Mouse (Mus musculus): ENCODE data around the gene Ftl1-ps1. TPM values are rescaled to one million over a fixed set of nuclear protein-coding genes. Genes with fewer than 3 reads are reported as not detected.

Gene Ftl1-ps1
- polyA plus RNA-seq (2012; rRNA removed) (43.4 and 91.5 TPM in 2 replicates), polyA plus RNA-seq (2014; fragmentation: Nextera tagmentation; extraction: Ambion mirVana) (86.3 and 88.3 TPM in 2 replicates)

DNA sequence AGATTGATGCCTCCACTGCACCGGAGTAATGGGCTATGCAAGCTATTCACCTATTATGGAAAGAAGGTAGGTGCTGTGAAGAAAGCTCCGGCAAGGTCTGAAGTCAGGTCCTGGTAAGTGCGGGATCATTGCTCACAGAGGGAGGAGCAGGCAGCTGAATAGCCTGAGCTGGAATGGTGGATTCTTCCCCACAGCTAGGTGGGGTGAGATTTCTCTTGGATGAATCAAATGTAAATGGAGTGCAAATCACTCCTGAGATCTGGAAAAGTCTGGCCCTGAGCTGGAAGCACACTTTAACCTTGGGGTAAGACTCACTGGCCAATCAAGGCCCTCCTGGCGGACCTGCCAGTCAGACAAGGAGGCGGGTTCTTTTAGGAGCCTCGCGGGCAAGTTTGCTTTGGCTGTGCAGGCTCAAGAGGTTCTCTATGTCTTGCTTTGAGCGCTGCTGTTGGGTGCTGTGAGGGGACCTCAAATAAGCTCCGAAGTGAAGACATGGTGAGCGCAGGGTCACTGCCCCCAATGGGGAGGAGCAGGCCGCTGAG lies at the start of gene Ftl1-ps1:
Gene Ftl1-ps1, plus strand, starts transcription at position 397 of the 542 bp plus-strand sequence.
- no peaks in the 10 kb centered on the region for H3K4me1 ChIP-seq (replicated peaks; ENCODE audit: control insufficient read depth in 2 of 2, insufficient read depth in 2 of 2, low read length in 1 of 2)
- ATAC-seq (ENCODE audit: insufficient read depth) (no peak), DNase-seq (ENCODE audit: low read depth in 3 of 3, low spot score in 3 of 3) (no peak)
- no peaks in the 10 kb centered on the region for H3K9me3 ChIP-seq (ENCODE audit: control insufficient read depth, low read length)
- H3K9ac ChIP-seq (replicated peaks), result no peak within 1 kb of the TSS
- no peaks in the 10 kb centered on the region for H3K36me3 ChIP-seq (replicated peaks; ENCODE audit: control insufficient read depth, insufficient read depth, low read depth)
- no peaks in the 10 kb centered on the region for H3K27me3 ChIP-seq (ENCODE audit: control insufficient read depth, insufficient read depth, low read length)
- no peak within 1 kb of the TSS for H3K4me2 ChIP-seq (ENCODE audit: low read depth)
- no peak within 1 kb of the TSS for H3K27ac ChIP-seq
- WGBS (ENCODE audit: insufficient replicate concordance), result 22% methylated on average over 11 of the region's 11 CpGs
- H3K4me3 ChIP-seq (ENCODE audit: insufficient read depth in 1 of 2, low read depth in 2 of 2, low read length in 2 of 2), result no peak within 1 kb of the TSS
- TF ChIP-seq EP300 (IDR thresholded peaks at IDR 0.05; ENCODE audit: low read depth), result no peak

DNA sequence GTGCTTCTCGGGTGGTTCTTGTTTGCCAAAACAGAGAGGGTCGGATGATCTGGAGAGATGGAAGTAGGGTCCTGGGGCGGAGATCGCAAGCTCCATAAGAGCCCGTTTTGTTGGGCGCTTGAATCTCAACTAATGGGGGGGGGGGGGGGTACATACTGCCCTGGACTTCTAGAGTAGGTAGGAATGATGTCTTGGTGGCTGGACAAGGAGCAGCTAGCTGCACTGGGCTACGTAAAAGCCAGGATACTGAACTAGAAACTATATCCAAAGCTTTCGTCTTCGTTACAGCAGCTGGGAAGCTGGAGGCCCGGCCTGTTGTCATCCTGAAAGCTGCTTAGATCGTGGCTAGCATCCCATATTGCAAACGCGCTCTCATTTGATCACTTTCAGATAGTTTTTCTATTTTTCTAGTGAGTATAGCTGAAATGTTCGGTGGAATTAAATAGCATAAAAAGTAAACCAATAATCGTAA lies 49.0 kb upstream of the Ftl1-ps1 start:
- Histone ChIP-seq H3K36me3 (replicated peaks; ENCODE audit: control insufficient read depth, insufficient read depth, low read depth) (peaks cover 2% of the 10 kb centered on the region), H3K4me2 (ENCODE audit: low read depth) (peak overlapping the region; percentile 83), H3K27me3 (ENCODE audit: control insufficient read depth, insufficient read depth, low read length) (no peaks in the 10 kb centered on the region), H3K27ac (peak overlapping the region; percentile 20; the same call in 1 of the 2 replicates), H3K4me1 (replicated peaks; ENCODE audit: control insufficient read depth in 2 of 2, insufficient read depth in 2 of 2, low read length in 1 of 2) (peaks cover 3 to 5% of the 10 kb centered on the region in 2 experiments; a peak in 3 of 4 replicates), H3K9ac (replicated peaks) (peak overlapping the region; percentile 93), H3K9me3 (ENCODE audit: control insufficient read depth, low read length) (no peaks in the 10 kb centered on the region), H3K4me3 (ENCODE audit: insufficient read depth in 1 of 2, low read depth in 2 of 2, low read length in 2 of 2) (peak overlapping the region; percentile 83 to 88)
- ATAC-seq (ENCODE audit: insufficient read depth) (peak; percentile 55), DNase-seq (ENCODE audit: low read depth in 3 of 3, low spot score in 3 of 3) (peak in 2 of 3 experiments; percentile 9 to 14)
- TF ChIP-seq EP300 (IDR thresholded peaks at IDR 0.05; ENCODE audit: low read depth) (no peak), CTCF (IDR thresholded peaks at IDR 0.05; ENCODE audit: low read depth) (no peak)
- WGBS (ENCODE audit: insufficient replicate concordance), result under 1% methylated on average over 15 of the region's 15 CpGs

DNA sequence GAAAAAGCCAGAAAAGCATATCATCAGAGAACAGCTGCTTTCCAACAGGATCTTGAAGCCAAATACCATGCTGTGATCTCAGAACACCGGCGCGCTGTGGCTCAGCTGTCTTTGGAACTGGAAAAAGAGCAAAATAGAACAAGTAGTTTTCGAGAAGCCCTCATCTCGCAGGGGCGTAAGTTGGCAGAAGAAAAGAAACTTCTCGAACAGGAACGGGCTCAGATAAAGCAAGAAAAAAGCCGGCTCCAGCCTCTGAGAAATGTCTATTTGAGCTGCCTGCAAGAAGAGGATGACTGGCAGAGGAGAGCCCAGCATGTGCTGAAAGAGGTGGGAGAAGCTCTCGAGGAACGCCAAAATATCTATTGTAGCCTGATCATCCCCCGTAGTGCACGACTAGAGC lies 43.0 kb upstream of the Ftl1-ps1 start:
- Histone ChIP-seq H3K27ac (no peak overlapping the region), H3K9me3 (ENCODE audit: control insufficient read depth, low read length) (no peaks in the 10 kb centered on the region), H3K9ac (replicated peaks) (no peak overlapping the region), H3K4me1 (replicated peaks; ENCODE audit: control insufficient read depth in 2 of 2, insufficient read depth in 2 of 2, low read length in 1 of 2) (no peaks in the 10 kb centered on the region), H3K36me3 (replicated peaks; ENCODE audit: control insufficient read depth, insufficient read depth, low read depth) (peaks cover 30% of the 10 kb centered on the region), H3K27me3 (ENCODE audit: control insufficient read depth, insufficient read depth, low read length) (no peaks in the 10 kb centered on the region), H3K4me2 (ENCODE audit: low read depth) (no peak overlapping the region), H3K4me3 (ENCODE audit: insufficient read depth in 1 of 2, low read depth in 2 of 2, low read length in 2 of 2) (no peak overlapping the region)
- TF ChIP-seq CTCF (IDR thresholded peaks at IDR 0.05; ENCODE audit: low read depth) (no peak), EP300 (IDR thresholded peaks at IDR 0.05; ENCODE audit: low read depth) (no peak)
- no peak for DNase-seq (ENCODE audit: low read depth in 3 of 3, low spot score in 3 of 3)
- no peak for ATAC-seq (ENCODE audit: insufficient read depth)
- WGBS (ENCODE audit: insufficient replicate concordance), result 89% methylated on average over 13 of the region's 13 CpGs

DNA sequence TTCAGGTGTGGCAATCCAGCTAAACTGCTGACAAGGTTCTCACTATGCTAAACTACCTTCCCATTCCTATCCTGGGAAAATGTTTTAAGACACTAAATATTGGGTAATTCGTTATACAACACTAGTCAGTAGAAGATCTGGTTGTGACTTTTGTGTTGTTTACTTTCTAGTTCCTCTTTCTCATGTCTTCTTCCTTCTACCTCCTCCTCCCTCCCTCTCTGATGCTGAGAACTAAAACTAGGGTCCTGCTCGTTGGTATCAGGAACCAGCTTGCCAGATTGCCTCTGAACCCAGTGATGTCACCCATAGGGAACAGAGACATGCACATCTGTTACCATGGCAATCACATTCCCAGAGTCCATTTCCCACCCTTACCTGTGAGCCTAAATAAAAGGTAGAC lies 37.3 kb upstream of the Ftl1-ps1 start:
- no peak for ATAC-seq (ENCODE audit: insufficient read depth)
- H3K9ac ChIP-seq (replicated peaks), result no peak overlapping the region
- 37% methylated on average over 2 of the region's 2 CpGs for WGBS (ENCODE audit: insufficient replicate concordance)

DNA sequence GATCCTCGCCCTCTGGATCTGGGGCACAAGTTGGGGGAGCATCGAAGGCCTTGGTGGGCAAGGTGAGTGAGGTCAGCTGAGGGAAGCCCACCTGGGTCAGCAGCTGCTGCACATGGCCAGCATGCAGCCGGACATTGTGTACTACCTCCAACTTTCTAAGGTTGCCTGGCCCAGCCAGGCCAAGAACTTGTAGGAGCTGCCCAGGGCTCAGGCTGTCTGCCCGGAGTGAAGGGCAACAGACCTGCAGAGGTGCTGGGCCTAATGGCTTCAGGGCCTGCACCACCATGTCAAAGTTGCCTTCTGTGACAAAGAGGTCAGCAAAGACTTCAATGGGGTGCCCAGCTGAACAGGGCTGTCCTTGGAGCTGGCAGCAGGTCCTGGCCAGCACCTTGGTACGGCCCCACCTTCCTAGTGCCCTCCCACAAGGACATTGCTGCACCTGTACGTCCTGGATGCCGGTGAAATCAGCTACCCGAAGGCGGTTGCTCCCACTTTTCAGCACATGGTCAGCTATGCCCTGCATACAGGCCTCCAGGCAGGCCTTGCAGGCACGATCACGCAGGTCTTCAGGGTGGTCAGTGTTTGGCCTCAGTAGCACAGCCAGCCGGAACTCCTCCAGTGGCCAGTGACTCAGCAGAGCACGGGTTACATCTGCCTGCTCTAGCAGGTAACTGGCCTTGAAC lies 36.2 kb upstream of the Ftl1-ps1 start:
- TF ChIP-seq CTCF (IDR thresholded peaks at IDR 0.05; ENCODE audit: low read depth) (no peak), EP300 (IDR thresholded peaks at IDR 0.05; ENCODE audit: low read depth) (no peak)
- peaks cover 8% of the 10 kb centered on the region for H3K36me3 ChIP-seq (replicated peaks; ENCODE audit: control insufficient read depth, insufficient read depth, low read depth)
- H3K4me3 ChIP-seq (ENCODE audit: insufficient read depth in 1 of 2, low read depth in 2 of 2, low read length in 2 of 2), result no peak overlapping the region
- H3K27ac ChIP-seq, result no peak overlapping the region
- H3K27me3 ChIP-seq (ENCODE audit: control insufficient read depth, insufficient read depth, low read length), result no peaks in the 10 kb centered on the region
- no peaks in the 10 kb centered on the region for H3K4me1 ChIP-seq (replicated peaks; ENCODE audit: control insufficient read depth in 2 of 2, insufficient read depth in 2 of 2, low read length in 1 of 2)
- H3K9me3 ChIP-seq (ENCODE audit: control insufficient read depth, low read length), result no peaks in the 10 kb centered on the region
- ATAC-seq (ENCODE audit: insufficient read depth) (no peak), DNase-seq (ENCODE audit: low read depth in 3 of 3, low spot score in 3 of 3) (no peak)
- no peak overlapping the region for H3K4me2 ChIP-seq (ENCODE audit: low read depth)
- H3K9ac ChIP-seq (replicated peaks), result no peak overlapping the region
- WGBS (ENCODE audit: insufficient replicate concordance), result 74% methylated on average over 13 of the region's 13 CpGs

More for the DNA sequence above, 37.3 kb upstream of the Ftl1-ps1 start:
- no peaks in the 10 kb centered on the region for H3K4me1 ChIP-seq (replicated peaks; ENCODE audit: control insufficient read depth in 2 of 2, insufficient read depth in 2 of 2, low read length in 1 of 2)
- no peak for DNase-seq (ENCODE audit: low read depth in 3 of 3, low spot score in 3 of 3)
- H3K36me3 ChIP-seq (replicated peaks; ENCODE audit: control insufficient read depth, insufficient read depth, low read depth), result peaks cover 13% of the 10 kb centered on the region
- H3K27ac ChIP-seq, result no peak overlapping the region
- no peak overlapping the region for H3K4me3 ChIP-seq (ENCODE audit: insufficient read depth in 1 of 2, low read depth in 2 of 2, low read length in 2 of 2)
- H3K9me3 ChIP-seq (ENCODE audit: control insufficient read depth, low read length), result no peaks in the 10 kb centered on the region
- H3K27me3 ChIP-seq (ENCODE audit: control insufficient read depth, insufficient read depth, low read length), result no peaks in the 10 kb centered on the region
- H3K4me2 ChIP-seq (ENCODE audit: low read depth), result no peak overlapping the region
- TF ChIP-seq EP300 (IDR thresholded peaks at IDR 0.05; ENCODE audit: low read depth), result no peak
- TF ChIP-seq CTCF (IDR thresholded peaks at IDR 0.05; ENCODE audit: low read depth), result no peak
